ENCODE assay signal across 14 mouse cellular contexts in the genomic region with DNA sequence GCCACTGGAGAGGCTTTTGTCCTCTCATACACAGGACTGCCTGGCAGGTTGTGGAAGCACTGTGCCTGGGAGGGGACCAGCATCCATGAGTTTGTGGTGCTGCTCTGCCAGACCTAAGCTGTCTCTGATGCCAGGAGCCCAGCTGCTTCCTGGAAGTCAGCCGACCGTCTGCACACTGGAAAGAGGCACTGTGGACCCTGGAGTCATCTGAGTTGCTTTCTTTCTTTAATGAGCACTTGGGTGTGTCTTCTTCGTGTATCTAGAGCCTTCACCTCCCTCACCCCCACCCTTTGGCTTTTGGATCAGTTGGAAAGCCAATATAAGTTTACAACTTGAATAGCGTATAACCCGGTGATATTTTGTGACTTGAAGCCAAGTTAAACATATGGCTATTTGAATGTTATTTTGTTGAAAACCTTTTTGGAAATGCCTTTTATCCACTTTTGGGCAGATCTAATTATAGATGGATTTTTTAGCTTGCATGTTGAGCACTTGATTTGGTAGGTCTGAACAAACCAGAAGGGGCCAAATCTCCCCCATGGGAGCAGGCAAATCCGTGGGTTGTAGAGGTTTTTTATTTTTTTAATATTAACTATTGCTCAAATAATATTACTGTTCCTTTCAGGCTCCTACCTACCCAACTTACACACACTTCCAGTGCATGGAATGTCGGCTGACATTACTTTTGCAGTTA.
DNase-seq lines count a peak whose midpoint lies in the region; ATAC-seq and TF ChIP-seq lines count a peak whose summit lies in the region.
"Had no signal": no experiment of that assay in that cellular context is flagged by ENCODE, and none has a peak within 500 bp of the region (broad histone marks: within the 10 kb centered on the region; RNA-seq: fewer than 3 reads in every experiment).

No protein-coding gene starts in this region.

- H3K4me2 ChIP-seq in liver, postnatal 0 days (ENCODE audit: low read depth, low read length) = no peak overlapping the region
- no peak overlapping the region for H3K4me2 ChIP-seq in liver, embryonic 12.5 days
- H3K4me2 ChIP-seq: embryonic facial prominence, embryonic 13.5 days; stomach, embryonic 15.5 days had no signal

- no peak overlapping the region for H3K4me3 ChIP-seq in liver, postnatal 0 days (ENCODE audit: low read depth, low read length)
- H3K4me3 ChIP-seq in liver, embryonic 12.5 days = no peak overlapping the region
- H3K4me3 ChIP-seq: embryonic facial prominence, embryonic 13.5 days; layer of hippocampus, adult 2 months; megakaryocyte, embryonic 14.5 days; stomach, embryonic 15.5 days had no signal

- H3K36me3 ChIP-seq in liver, postnatal 0 days (replicated peaks; ENCODE audit: insufficient read depth, low read length) = no peaks in the 10 kb centered on the region
- no peaks in the 10 kb centered on the region for H3K36me3 ChIP-seq in liver, embryonic 12.5 days
- H3K36me3 ChIP-seq: embryonic facial prominence, embryonic 13.5 days; stomach, embryonic 15.5 days had no signal

- H3K27me3 ChIP-seq in liver, postnatal 0 days (ENCODE audit: insufficient read depth, low read length) = no peaks in the 10 kb centered on the region
- 0 out of 2 replicates have a peak, but pooled peaks cover 4% of the 10 kb centered on the region for H3K27me3 ChIP-seq in liver, embryonic 12.5 days (replicated peaks)
- H3K27me3 ChIP-seq: embryonic facial prominence, embryonic 13.5 days; stomach, embryonic 15.5 days had no signal

- 0 out of 2 replicates have a peak, but pooled peaks cover 3% of the 10 kb centered on the region for H3K4me1 ChIP-seq in liver, postnatal 0 days (ENCODE audit: insufficient read depth)
- no peaks in the 10 kb centered on the region for H3K4me1 ChIP-seq in liver, embryonic 12.5 days
- H3K4me1 ChIP-seq: megakaryocyte, embryonic 14.5 days had no signal

- 59% methylated on average over 7 of the region's 7 CpGs for WGBS in liver, postnatal 0 days (ENCODE audit: insufficient replicate concordance)
- WGBS in liver, embryonic 12.5 days (ENCODE audit: insufficient replicate concordance) = 60% methylated on average over 7 of the region's 7 CpGs

- no peaks in the 10 kb centered on the region for H3K9me3 ChIP-seq in liver, postnatal 0 days (ENCODE audit: low read length)
- no peaks in the 10 kb centered on the region for H3K9me3 ChIP-seq in liver, embryonic 12.5 days (replicated peaks)
- H3K9me3 ChIP-seq: embryonic facial prominence, embryonic 13.5 days; megakaryocyte, embryonic 14.5 days; stomach, embryonic 15.5 days had no signal

- ATAC-seq in liver, postnatal 0 days = no peak
- no peak for ATAC-seq in liver, embryonic 12.5 days

- no peak for TF ChIP-seq EP300 in liver, postnatal 0 days (IDR thresholded peaks at IDR 0.05; ENCODE audit: low read depth)

- no peak for TF ChIP-seq CTCF in liver, postnatal 0 days (IDR thresholded peaks at IDR 0.05; ENCODE audit: low read depth)

- H3K9ac ChIP-seq in liver, postnatal 0 days (replicated peaks) = no peak overlapping the region
- no peak overlapping the region for H3K9ac ChIP-seq in liver, embryonic 12.5 days
- H3K9ac ChIP-seq: embryonic facial prominence, embryonic 13.5 days; liver, embryonic 14.5 days; stomach, embryonic 15.5 days had no signal

- no peak overlapping the region for H3K27ac ChIP-seq in liver, postnatal 0 days (ENCODE audit: low read depth)
- H3K27ac ChIP-seq in liver, embryonic 12.5 days = no peak overlapping the region
- H3K27ac ChIP-seq: embryonic facial prominence, embryonic 13.5 days; layer of hippocampus, adult 2 months; liver, embryonic 14.5 days; stomach, embryonic 15.5 days had no signal

- peak; percentile 90 for DNase-seq in heart, adult 11 months
- DNase-seq in heart, adult 8-10 months (ENCODE audit: low spot score) = no peak
- peak; percentile 12 for DNase-seq in liver, postnatal 0 days
- DNase-seq in cerebellum, adult 11-12 months = peak; percentile 45
- peak; percentile 24 for DNase-seq in heart, postnatal 4 days
- no peak for DNase-seq in frontal cortex, adult 2 months (ENCODE audit: extremely low spot score in 1 of 2, low spot score in 1 of 2)
- no peak for DNase-seq in natural killer cell, adult 2 months (ENCODE audit: low spot score in 2 of 2)
- DNase-seq: gastrocnemius, postnatal 25 days had no signal

Comparison
In these comparisons a context has a peak if more than half of its experiments do, and no peak if none do; other contexts are left out.
1. DNase-seq: peak in heart, adult 11 months (single experiment), liver, postnatal 0 days (single experiment), cerebellum, adult 11-12 months (single experiment) and heart, postnatal 4 days (single experiment); none in heart, adult 8-10 months (single experiment), frontal cortex, adult 2 months (0 of 2) and natural killer cell, adult 2 months (0 of 2).